Mouse (Mus musculus) kidney, embryonic 16.5 days (tissue): ENCODE measurements around the gene Srsf5. TPM values are rescaled to one million over a fixed set of nuclear protein-coding genes. Genes with fewer than 3 reads are reported as not detected.
"Not testable (repeated sequence)": the region's sequence is repeated elsewhere in the genome, so short reads cannot be mapped to it uniquely, and the experiment has no call there.

Experiments
- ATAC-seq: fragments of 200-750 bp; cut with Nextera tagmentation; 2 replicates; pipeline ENCODE4 v1.8.0; 2017; ENCODE audit warnings: moderate TSS enrichment; ENCODE audit not compliant: low FRiP score, low TSS enrichment
- H3K27ac ChIP-seq: fragments of 300-500 bp; sonication (generic); 2 replicates; pipeline ENCODE4 v1.5.1; 2014; ENCODE audit warnings: low read length
- H3K27me3 ChIP-seq: fragments of 300-500 bp; sonication (generic); 2 replicates; pipeline ENCODE4 v1.6.1; 2014; ENCODE audit warnings: low read length, control low read depth, mixed read lengths; ENCODE audit not compliant: insufficient read depth
- H3K36me3 ChIP-seq: fragments of 300-500 bp; sonication (generic); 2 replicates; pipeline ENCODE4 v1.6.1; 2014; ENCODE audit warnings: low read length, control low read depth, mixed read lengths; ENCODE audit not compliant: insufficient read depth
- H3K4me1 ChIP-seq: fragments of 300-500 bp; sonication (generic); 2 replicates; pipeline ENCODE4 v1.6.1; 2014; ENCODE audit warnings: low read length, control low read depth, mixed read lengths; ENCODE audit not compliant: insufficient read depth
- H3K4me2 ChIP-seq: fragments of 300-500 bp; sonication (generic); replicated peaks from 2 replicates; pipeline ENCODE4 v1.6.1; 2014; ENCODE audit warnings: low read depth, low read length
- H3K4me3 ChIP-seq: fragments of 300-500 bp; sonication (generic); 2 replicates; pipeline ENCODE4 v1.5.1; 2014; ENCODE audit warnings: mild to moderate bottlenecking, low read length
- H3K9ac ChIP-seq: fragments of 300-500 bp; sonication (generic); replicated peaks from 2 replicates; pipeline ENCODE4 v1.6.1; 2014; ENCODE audit warnings: low read length
- H3K9me3 ChIP-seq: fragments of 300-500 bp; sonication (generic); 2 replicates; pipeline ENCODE4 v1.6.1; 2016; ENCODE audit warnings: low read length, control low read depth
- WGBS: fragments of 180-500 bp; shearing (Covaris S2); extraction: QIAGEN DNeasy Blood & Tissue Kit; methylation state at CpG from one replicate; pipeline ENCODE4 v1.1.7; 2014; 5-methylcytosine and 5-hydroxymethylcytosine counted together
- polyA plus RNA-seq: library from polyadenylated mRNA; unstranded; fragments of >200 nt; fragmentation: Nextera tagmentation; extraction: Ambion mirVana; gene quantifications from 2 replicates; pipeline ENCODE4 v1.2.1, GENCODE M21; 2015

The Srsf5 gene
- polyA plus RNA-seq, 1 experiment from 2014 or later, result 513 TPM

DNA sequence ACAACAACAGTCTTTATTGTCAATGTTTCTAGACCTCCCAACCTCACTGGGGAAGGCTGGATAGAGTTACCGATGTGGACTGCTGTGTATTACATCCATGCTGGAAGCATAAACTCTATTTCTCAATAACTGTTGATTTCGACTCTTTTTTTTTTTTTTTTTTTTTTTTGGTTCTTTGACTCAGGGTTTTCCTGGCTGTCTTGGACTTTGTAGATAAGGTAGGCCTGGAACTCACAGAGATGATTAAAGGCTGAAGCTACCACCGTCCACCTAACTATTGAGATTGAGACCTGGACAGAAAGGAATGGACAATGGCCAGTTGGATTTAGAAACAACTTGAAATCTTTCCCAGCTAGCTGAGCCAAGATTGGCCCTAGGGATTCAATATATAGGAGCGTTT lies 1.1 kb upstream of the Srsf5 start:
- peaks cover 21% of the 10 kb centered on the region for H3K36me3 ChIP-seq
- no peak overlapping the region for H3K4me2 ChIP-seq
- no peak overlapping the region for H3K9ac ChIP-seq
- peaks cover 15% of the 10 kb centered on the region for H3K4me1 ChIP-seq
- 95% methylated on average over 4 of the region's 4 CpGs for WGBS
- H3K27me3 ChIP-seq, result no peaks in the 10 kb centered on the region
- H3K9me3 ChIP-seq, result no peaks in the 10 kb centered on the region
- no peak for ATAC-seq
- no peak overlapping the region for H3K27ac ChIP-seq
- H3K4me3 ChIP-seq, result no peak overlapping the region

DNA sequence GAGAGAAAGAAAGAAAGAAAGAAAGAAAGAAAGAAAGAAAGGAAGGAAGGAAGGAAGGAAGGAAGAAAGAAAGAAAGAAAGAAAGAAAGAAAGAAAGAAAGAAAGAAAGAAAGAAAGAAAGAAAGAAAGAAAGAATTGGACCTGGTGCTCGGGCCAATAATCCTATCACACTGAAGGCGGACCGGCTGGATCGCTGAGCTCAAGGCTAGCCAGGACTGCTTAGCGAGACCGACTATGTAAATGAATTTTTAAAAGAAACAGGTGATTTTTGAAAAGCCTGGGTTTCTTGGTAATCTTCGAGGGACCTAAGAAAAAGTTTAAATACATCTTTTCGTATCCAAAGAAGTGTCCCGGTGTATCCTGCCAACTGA lies 356 bp upstream of the Srsf5 start:
- not testable (repeated sequence) for H3K9me3 ChIP-seq, H3K27me3 ChIP-seq
- H3K4me3 ChIP-seq, result peak overlapping the region; percentile 82
- H3K27ac ChIP-seq, result peak overlapping the region; percentile 58
- peak overlapping the region; percentile 51; the same call in 1 of the 2 replicates for H3K9ac ChIP-seq
- ATAC-seq, result peak; percentile 58
- under 1% methylated on average over 9 of the region's 9 CpGs for WGBS
- H3K4me1 ChIP-seq, result peaks cover 16% of the 10 kb centered on the region
- peak overlapping the region; percentile 48 for H3K4me2 ChIP-seq
- peaks cover 26% of the 10 kb centered on the region for H3K36me3 ChIP-seq

DNA sequence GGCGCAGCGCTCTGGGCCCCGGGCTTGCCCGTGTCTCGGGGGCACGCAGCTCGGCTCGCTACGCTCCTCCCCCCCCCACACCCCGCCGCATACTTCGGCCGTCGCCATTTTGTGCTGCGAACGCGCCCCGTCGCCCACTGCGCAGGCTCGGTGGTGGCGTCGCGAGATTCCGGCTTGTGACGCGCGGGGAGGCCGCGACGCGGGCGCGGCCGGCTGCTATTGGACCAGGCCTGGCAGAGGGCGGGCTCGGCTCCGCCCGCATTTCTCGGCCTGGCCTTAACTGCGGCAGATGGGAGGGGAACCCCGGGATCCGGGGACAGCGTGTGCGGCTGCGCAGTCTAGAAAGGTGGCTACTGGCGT lies 672 bp downstream of the Srsf5 start:
- H3K9me3 ChIP-seq, result no peaks in the 10 kb centered on the region
- ATAC-seq, result peak; percentile 96
- H3K4me3 ChIP-seq, result peak overlapping the region; percentile 82
- peaks cover 31% of the 10 kb centered on the region for H3K36me3 ChIP-seq
- H3K4me1 ChIP-seq, result peaks cover 19% of the 10 kb centered on the region
- peak overlapping the region; percentile 76 for H3K4me2 ChIP-seq
- peak overlapping the region; percentile 97 for H3K27ac ChIP-seq
- under 1% methylated on average over 46 of the region's 47 CpGs for WGBS
- peak overlapping the region; percentile 97 for H3K9ac ChIP-seq
- no peaks in the 10 kb centered on the region for H3K27me3 ChIP-seq

DNA sequence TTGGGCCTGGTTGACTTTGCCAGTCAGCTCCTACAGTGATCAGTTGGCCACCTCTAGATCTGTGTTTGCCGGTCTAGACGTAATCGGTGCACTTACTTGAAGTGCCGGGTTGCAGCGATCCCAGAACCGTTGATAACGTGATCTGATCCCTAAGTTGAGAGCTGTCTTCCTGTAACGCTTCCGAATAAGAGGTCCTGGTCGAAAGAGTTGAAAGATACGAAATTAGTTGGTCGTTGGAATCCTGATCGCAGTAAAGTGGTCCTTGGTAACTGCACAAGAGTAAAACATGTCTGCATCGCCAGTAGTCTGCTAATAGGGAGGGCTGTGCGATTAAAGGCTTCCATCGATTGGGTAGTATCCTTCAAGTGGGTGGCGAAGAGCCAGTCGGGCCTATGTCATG lies 2.9 kb downstream of the Srsf5 start:
- Histone ChIP-seq H3K27me3 (no peaks in the 10 kb centered on the region), H3K9ac (no peak overlapping the region), H3K4me2 (no peak overlapping the region), H3K36me3 (peaks cover 45% of the 10 kb centered on the region), H3K4me1 (peaks cover 19% of the 10 kb centered on the region), H3K4me3 (no peak overlapping the region), H3K9me3 (no peaks in the 10 kb centered on the region), H3K27ac (no peak overlapping the region)
- ATAC-seq, result no peak
- 94% methylated on average over 18 of the region's 18 CpGs for WGBS

DNA sequence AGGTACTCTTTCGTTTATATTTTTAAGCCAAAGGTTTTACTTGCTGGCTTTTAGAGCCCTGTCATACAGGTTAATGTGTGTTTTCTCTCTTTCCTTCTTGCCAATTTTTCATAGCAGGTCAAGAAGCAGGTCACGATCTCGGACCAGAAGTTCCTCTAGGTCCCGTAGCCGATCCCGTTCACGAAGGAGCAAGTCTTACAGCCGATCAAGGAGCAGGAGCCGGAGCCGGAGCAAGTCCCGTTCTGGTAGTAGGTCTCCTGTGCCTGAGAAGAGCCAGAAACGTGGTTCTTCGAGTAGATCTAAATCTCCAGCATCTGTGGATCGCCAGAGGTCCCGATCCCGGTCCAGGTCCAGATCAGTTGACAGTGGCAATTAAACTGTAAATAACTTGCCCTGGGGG lies 4.3 kb downstream of the Srsf5 start:
- not testable (repeated sequence) for H3K4me2 ChIP-seq, H3K4me3 ChIP-seq, H3K27me3 ChIP-seq, H3K9ac ChIP-seq, H3K27ac ChIP-seq, H3K9me3 ChIP-seq, ATAC-seq
- peaks cover 19% of the 10 kb centered on the region for H3K4me1 ChIP-seq
- 94% methylated on average over 15 of the region's 16 CpGs for WGBS
- H3K36me3 ChIP-seq, result peaks cover 57% of the 10 kb centered on the region

DNA sequence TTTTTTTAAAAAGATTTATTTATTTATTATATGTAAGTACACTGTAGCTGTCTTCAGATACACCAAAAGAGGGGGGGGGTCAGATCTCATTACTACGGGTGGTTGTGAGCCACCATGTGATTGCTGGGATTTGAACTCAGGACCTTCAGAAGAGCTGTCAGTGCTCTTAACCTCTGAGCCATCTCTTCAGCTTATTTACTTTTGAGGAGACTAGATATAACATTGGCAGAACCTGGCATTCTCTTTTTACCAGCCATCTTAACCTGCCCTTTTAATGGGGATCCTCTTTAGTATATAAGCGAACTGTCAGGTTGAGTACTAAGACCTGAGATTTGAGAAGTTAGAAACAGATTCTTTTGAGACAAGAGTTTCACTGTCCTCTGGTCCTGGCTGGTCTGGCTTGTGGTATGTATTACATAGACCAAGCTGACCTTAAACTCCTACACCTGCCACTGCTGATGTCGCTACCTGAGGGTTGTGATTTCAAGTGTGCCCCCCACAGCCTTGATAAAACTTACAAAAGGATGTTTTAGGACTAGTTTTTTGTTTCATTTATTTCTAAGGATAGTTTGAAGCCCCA lies 6.4 kb downstream of the Srsf5 start:
- Histone ChIP-seq H3K4me3 (no peak overlapping the region), H3K27ac (no peak overlapping the region), H3K36me3 (peaks cover 75% of the 10 kb centered on the region), H3K27me3 (no peaks in the 10 kb centered on the region), H3K9ac (no peak overlapping the region), H3K9me3 (no peaks in the 10 kb centered on the region), H3K4me2 (no peak overlapping the region), H3K4me1 (peaks cover 15% of the 10 kb centered on the region)
- 94% methylated on average over 3 of the region's 3 CpGs for WGBS
- no peak for ATAC-seq

DNA sequence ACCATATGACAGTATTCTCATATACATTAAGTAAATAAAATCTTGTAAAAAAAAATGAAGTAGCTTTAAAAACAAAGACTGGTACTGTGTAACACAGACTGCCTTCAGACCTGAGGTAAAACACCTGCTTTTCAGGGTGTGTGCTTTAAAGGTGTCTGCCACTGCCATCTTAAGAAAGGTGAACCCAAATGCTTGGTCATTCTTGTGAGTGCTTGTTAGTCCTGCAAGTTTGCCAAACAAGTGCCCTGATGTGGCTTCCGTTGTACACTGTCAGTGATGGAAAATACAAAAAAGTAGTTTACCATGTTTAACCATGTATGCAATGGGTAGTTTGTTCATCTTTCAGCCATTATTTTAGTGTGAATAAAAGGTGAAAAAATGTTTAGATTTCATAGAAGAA lies 7.2 kb downstream of the Srsf5 start:
- peaks cover 75% of the 10 kb centered on the region for H3K36me3 ChIP-seq
- WGBS, result 96% methylated on average over 1 of the region's 1 CpGs
- H3K4me3 ChIP-seq, result no peak overlapping the region
- no peak overlapping the region for H3K4me2 ChIP-seq
- no peak for ATAC-seq
- H3K9ac ChIP-seq, result no peak overlapping the region
- H3K9me3 ChIP-seq, result no peaks in the 10 kb centered on the region
- no peaks in the 10 kb centered on the region for H3K27me3 ChIP-seq
- no peak overlapping the region for H3K27ac ChIP-seq
- H3K4me1 ChIP-seq, result peaks cover 10% of the 10 kb centered on the region; the same call in 1 of the 2 replicates

DNA sequence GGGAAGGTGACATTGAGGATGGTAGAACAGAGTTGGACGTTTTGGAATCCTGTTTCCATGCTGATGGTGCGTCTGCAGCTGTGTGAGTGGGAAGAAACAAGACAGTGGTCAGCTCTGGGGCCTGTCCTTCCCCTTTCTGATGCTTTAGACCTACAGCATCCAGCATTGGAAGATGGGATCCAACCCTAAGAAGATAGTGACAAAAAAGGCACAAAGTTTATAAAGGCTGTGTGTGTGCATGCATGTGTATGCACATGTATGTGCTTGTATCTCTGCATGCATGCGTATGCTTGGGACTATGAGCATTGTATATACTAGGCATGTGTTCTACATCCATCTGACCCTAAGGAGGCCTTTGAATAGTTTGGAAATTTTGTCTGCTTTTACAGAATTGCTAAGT lies 10.7 kb downstream of the Srsf5 start:
- H3K4me2 ChIP-seq, result no peak overlapping the region
- WGBS, result 85% methylated on average over 3 of the region's 3 CpGs

DNA sequence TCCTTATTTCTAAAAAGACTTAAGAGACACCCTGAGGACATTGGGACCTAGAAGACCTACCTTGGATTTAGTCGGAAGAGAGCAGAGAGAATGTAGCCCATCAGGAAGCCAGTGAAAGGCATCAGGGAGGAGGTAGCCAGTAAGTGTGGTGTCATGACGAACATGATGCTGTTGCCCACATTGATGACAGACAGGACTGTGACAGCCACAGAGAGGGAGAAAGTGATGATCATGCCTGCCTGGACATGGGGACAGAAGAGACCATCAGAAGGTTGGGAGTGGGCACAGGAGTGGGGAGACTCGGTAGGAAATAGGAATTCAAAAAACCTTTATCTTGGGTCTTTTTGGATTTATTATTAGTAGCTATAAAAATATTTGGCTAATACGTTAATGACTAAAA lies 12.7 kb downstream of the Srsf5 start:
- Histone ChIP-seq H3K4me2 (no peak overlapping the region), H3K4me1 (no peaks in the 10 kb centered on the region), H3K9me3 (no peaks in the 10 kb centered on the region), H3K4me3 (no peak overlapping the region), H3K27ac (no peak overlapping the region), H3K9ac (no peak overlapping the region), H3K27me3 (no peaks in the 10 kb centered on the region), H3K36me3 (peaks cover 60% of the 10 kb centered on the region)
- 78% methylated on average over 4 of the region's 4 CpGs for WGBS
- no peak for ATAC-seq

More for the DNA sequence above, 10.7 kb downstream of the Srsf5 start:
- Histone ChIP-seq H3K27ac (no peak overlapping the region), H3K9ac (no peak overlapping the region), H3K36me3 (peaks cover 73% of the 10 kb centered on the region), H3K9me3 (no peaks in the 10 kb centered on the region), H3K27me3 (no peaks in the 10 kb centered on the region), H3K4me1 (no peaks in the 10 kb centered on the region; the same call in 1 of the 2 replicates), H3K4me3 (no peak overlapping the region)
- no peak for ATAC-seq

DNA sequence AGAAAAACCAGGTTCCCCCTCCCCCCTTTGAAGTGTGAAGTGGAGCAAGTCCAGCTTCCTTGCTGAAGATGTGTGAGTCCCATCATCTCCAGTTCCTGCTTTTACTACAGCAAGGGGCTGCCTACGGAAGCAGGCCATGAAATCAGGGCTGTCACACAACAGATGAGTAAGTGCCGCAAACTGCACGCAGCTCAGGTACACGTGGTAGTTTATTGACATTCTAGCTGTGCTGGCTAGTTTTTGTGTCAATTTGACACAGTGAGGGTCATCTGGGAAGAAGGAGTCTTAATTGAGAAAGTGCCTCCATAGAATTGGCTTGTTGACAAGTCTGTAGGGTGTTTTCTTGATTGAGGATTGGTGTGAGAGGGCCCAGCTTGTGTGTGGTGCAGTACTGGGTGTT lies 17.3 kb downstream of the Srsf5 start:
- Histone ChIP-seq H3K27ac (no peak overlapping the region), H3K9me3 (no peaks in the 10 kb centered on the region), H3K9ac (no peak overlapping the region), H3K27me3 (no peaks in the 10 kb centered on the region), H3K4me3 (no peak overlapping the region), H3K4me1 (no peaks in the 10 kb centered on the region), H3K4me2 (no peak overlapping the region), H3K36me3 (peaks cover 19% of the 10 kb centered on the region)
- 68% methylated on average over 4 of the region's 4 CpGs for WGBS
- no peak for ATAC-seq
